Mouse (Mus musculus) small intestine, adult 2 months (tissue): Measurements from ENCODE around the gene Tram2. TPM values are rescaled to one million over a fixed set of nuclear protein-coding genes. Genes with fewer than 3 reads are reported as not detected.

Source experiments
- H3K27ac ChIP-seq: fragments of 200-500 bp; 2 replicates; pipeline ENCODE4 v1.5.1; 2012; ENCODE audit warnings: low read depth, low read length, control low read depth, inconsistent platforms; ENCODE audit not compliant: insufficient read depth
- H3K27me3 ChIP-seq: fragments of 200-500 bp; 2 replicates; pipeline ENCODE4 v1.6.1; 2012; ENCODE audit warnings: mild to moderate bottlenecking, moderate library complexity, low read length, inconsistent platforms; ENCODE audit not compliant: control insufficient read depth, insufficient read depth
- H3K36me3 ChIP-seq: fragments of 200-500 bp; 2 replicates; pipeline ENCODE4 v1.6.1; 2012; ENCODE audit warnings: mild to moderate bottlenecking, low read length, control low read depth, inconsistent platforms; ENCODE audit not compliant: control insufficient read depth, insufficient read depth
- H3K4me1 ChIP-seq: fragments of 200-500 bp; 2 replicates; pipeline ENCODE4 v1.6.1; 2012; ENCODE audit warnings: low read length, inconsistent platforms, mixed read lengths; ENCODE audit not compliant: control insufficient read depth, insufficient read depth, insufficient read length
- H3K4me3 ChIP-seq: fragments of 200-500 bp; 2 replicates; pipeline ENCODE4 v1.5.1; 2012; ENCODE audit warnings: low read depth, mild to moderate bottlenecking, control low read depth, inconsistent platforms, low read length, moderate library complexity
- CTCF ChIP-seq: fragments of 200-500 bp; IDR thresholded peaks from 2 replicates; pipeline ENCODE4 v1.5.1; 2012; ENCODE audit warnings: low read depth, mild to moderate bottlenecking, control low read depth, inconsistent platforms, low read length, moderate library complexity, mixed read lengths; ENCODE audit not compliant: insufficient replicate concordance, insufficient read length; ENCODE audit errors: extremely low read depth
- POLR2A ChIP-seq: fragments of 200-500 bp; IDR thresholded peaks from 2 replicates; pipeline ENCODE4 v1.6.1; 2012; ENCODE audit warnings: low read depth, mild to moderate bottlenecking, control low read depth, inconsistent platforms, low read length, moderate library complexity
- WGBS: fragments of 180-500 bp; shearing (Covaris S2); methylation state at CpG from one replicate; pipeline ENCODE4 v1.1.7; 2018; 5-methylcytosine and 5-hydroxymethylcytosine counted together
- polyA plus RNA-seq: library from polyadenylated mRNA; depleted of rRNA; stranded (reverse); fragments of >200 nt; gene quantifications from 2 replicates; pipeline ENCODE4 v1.2.3, GENCODE M21; 2012

Tram2 gene
- polyA plus RNA-seq, 1 experiment, result 7.9 TPM

GRCm38 (mm10) chr1:21010282-21010800, 68.7 kb downstream of the Tram2 start:
- H3K4me3 ChIP-seq, result no peak overlapping the region
- H3K4me1 ChIP-seq, result peaks cover 3% of the 10 kb centered on the region
- H3K27me3 ChIP-seq, result no peaks in the 10 kb centered on the region
- WGBS, result 75% methylated on average over 6 of the region's 6 CpGs
- H3K36me3 ChIP-seq, result peaks cover 16% of the 10 kb centered on the region
- 0 out of 2 replicates have a peak overlapping the region, but pooled peaks have one; percentile 15 for H3K27ac ChIP-seq
- TF ChIP-seq POLR2A, result no peak
- TF ChIP-seq CTCF, result no peak

- H3K4me3 ChIP-seq, result no peak overlapping the region
- no peaks in the 10 kb centered on the region for H3K27me3 ChIP-seq
- H3K4me1 ChIP-seq, result peaks cover 3% of the 10 kb centered on the region
- peaks cover 16% of the 10 kb centered on the region for H3K36me3 ChIP-seq
- 67% methylated on average over 4 of the region's 4 CpGs for WGBS
- H3K27ac ChIP-seq, result peak overlapping the region; percentile 64; the same call in 1 of the 2 replicates
- no peak for TF ChIP-seq CTCF
- TF ChIP-seq POLR2A, result no peak
These were observed 70.1 kb downstream of the Tram2 start for GRCm38 (mm10) chr1:21008891-21009290.

GRCm38 (mm10) chr1:21007941-21008701, 70.9 kb downstream of the Tram2 start:
- peak overlapping the region; percentile 41; the same call in 1 of the 2 replicates for H3K27ac ChIP-seq
- H3K36me3 ChIP-seq, result peaks cover 16% of the 10 kb centered on the region
- H3K4me3 ChIP-seq, result no peak overlapping the region

GRCm38 (mm10) chr1:21006775-21007174, 72.3 kb downstream of the Tram2 start:
- H3K27me3 ChIP-seq, result no peaks in the 10 kb centered on the region
- 81% methylated on average over 5 of the region's 5 CpGs for WGBS
- no peak overlapping the region for H3K27ac ChIP-seq

More at GRCm38 (mm10) chr1:21007941-21008701, 70.9 kb downstream of the Tram2 start:
- no peaks in the 10 kb centered on the region for H3K27me3 ChIP-seq
- TF ChIP-seq POLR2A, result no peak
- TF ChIP-seq CTCF, result no peak
- H3K4me1 ChIP-seq, result peaks cover 3% of the 10 kb centered on the region
- WGBS, result 67% methylated on average over 7 of the region's 7 CpGs

DNA sequence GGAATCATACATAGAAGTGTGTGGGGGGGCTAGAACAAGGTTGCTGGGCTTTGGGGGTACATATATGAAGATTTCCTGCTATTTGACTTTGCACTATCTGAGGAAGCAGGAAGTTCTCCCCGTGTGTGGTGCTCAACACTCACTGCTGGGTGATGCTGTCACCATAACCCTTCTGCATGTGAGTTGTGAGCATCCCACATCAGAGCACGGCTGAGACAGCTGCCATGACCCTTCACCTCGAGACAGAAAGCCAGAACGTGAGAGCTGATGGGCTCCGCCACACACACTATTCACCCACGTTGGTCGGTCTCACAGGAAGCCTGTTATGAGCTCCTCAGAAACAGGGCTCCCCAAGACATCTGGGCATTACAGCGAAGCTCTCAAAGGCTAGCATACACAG, 74.4 kb downstream of the Tram2 start:
- H3K36me3 ChIP-seq, result peaks cover 10% of the 10 kb centered on the region; the same call in 1 of the 2 replicates
- TF ChIP-seq CTCF, result no peak
- TF ChIP-seq POLR2A, result no peak
- H3K27me3 ChIP-seq, result no peaks in the 10 kb centered on the region
- peaks cover 3% of the 10 kb centered on the region for H3K4me1 ChIP-seq
- 76% methylated on average over 8 of the region's 8 CpGs for WGBS
- H3K4me3 ChIP-seq, result no peak overlapping the region
- H3K27ac ChIP-seq, result no peak overlapping the region

More at GRCm38 (mm10) chr1:21006775-21007174, 72.3 kb downstream of the Tram2 start:
- H3K4me3 ChIP-seq, result no peak overlapping the region
- peaks cover 10% of the 10 kb centered on the region; the same call in 1 of the 2 replicates for H3K36me3 ChIP-seq
- TF ChIP-seq CTCF (no peak), POLR2A (no peak)
- peaks cover 3% of the 10 kb centered on the region for H3K4me1 ChIP-seq

GRCm38 (mm10) chr1:21002246-21003142, 76.5 kb downstream of the Tram2 start:
- Histone ChIP-seq H3K27me3 (no peaks in the 10 kb centered on the region), H3K27ac (no peak overlapping the region), H3K4me1 (no peaks in the 10 kb centered on the region; the same call in 1 of the 2 replicates), H3K36me3 (peaks cover 10% of the 10 kb centered on the region; the same call in 1 of the 2 replicates), H3K4me3 (no peak overlapping the region)
- TF ChIP-seq POLR2A, result no peak
- TF ChIP-seq CTCF, result no peak
- 83% methylated on average over 14 of the region's 14 CpGs for WGBS
